Mouse (Mus musculus) intestine, embryonic 14.5 days (tissue): ENCODE measurements around the gene Ccsap. TPM values are rescaled to one million over a fixed set of nuclear protein-coding genes. Genes with fewer than 3 reads are reported as not detected.
"Not testable (repeated sequence)": the region's sequence is repeated elsewhere in the genome, so short reads cannot be mapped to it uniquely, and the experiment has no call there.

ENCODE experiments used
- ATAC-seq: fragments of 200-750 bp; cut with Nextera tagmentation; replicated peaks from 2 replicates; pipeline ENCODE4 v1.8.0; 2017; ENCODE audit warnings: low read depth, moderate number of reproducible peaks, moderate TSS enrichment, moderate library complexity; ENCODE audit not compliant: low FRiP score, low TSS enrichment
- DNase-seq: peaks from one replicate; pipeline ENCODE4 v3.0.0-alpha.2; 2018; ENCODE audit warnings: low spot score
- H3K27ac ChIP-seq: fragments of 300-500 bp; sonication (generic); 2 replicates; pipeline ENCODE4 v1.5.1; 2014; ENCODE audit warnings: low read depth, mild to moderate bottlenecking, control low read depth
- H3K27me3 ChIP-seq: fragments of 300-500 bp; sonication (generic); replicated peaks from 2 replicates; pipeline ENCODE4 v1.6.1; 2014; ENCODE audit warnings: low read length, control low read depth; ENCODE audit not compliant: control insufficient read depth, insufficient read depth
- H3K36me3 ChIP-seq: fragments of 300-500 bp; sonication (generic); 2 replicates; pipeline ENCODE4 v1.6.1; 2014; ENCODE audit warnings: low read length, control low read depth; ENCODE audit not compliant: control insufficient read depth, insufficient read depth
- H3K4me1 ChIP-seq: fragments of 300-500 bp; sonication (generic); replicated peaks from 2 replicates; pipeline ENCODE4 v1.6.1; 2014; ENCODE audit warnings: low read length, control low read depth, mixed read lengths; ENCODE audit not compliant: control insufficient read depth, insufficient read depth
- H3K4me2 ChIP-seq: fragments of 300-500 bp; sonication (generic); 2 replicates; pipeline ENCODE4 v1.6.1; 2014; ENCODE audit warnings: low read length
- H3K4me3 ChIP-seq: fragments of 300-500 bp; sonication (generic); 2 replicates; pipeline ENCODE4 v1.5.1; 2014; ENCODE audit warnings: low read depth, low read length, control low read depth, mixed read lengths
- H3K9ac ChIP-seq: fragments of 300-500 bp; sonication (generic); 2 replicates; pipeline ENCODE4 v1.6.1; 2014; ENCODE audit warnings: mild to moderate bottlenecking, low read length
- H3K9me3 ChIP-seq: fragments of 300-500 bp; sonication (generic); 2 replicates; pipeline ENCODE4 v1.6.1; 2016; ENCODE audit warnings: low read length, control low read depth; ENCODE audit not compliant: control insufficient read depth
- WGBS: fragments of 180-500 bp; shearing (Covaris S2); extraction: QIAGEN DNeasy Blood & Tissue Kit; methylation state at CpG from one replicate; pipeline ENCODE4 v1.1.7; 2014; 5-methylcytosine and 5-hydroxymethylcytosine counted together
- polyA plus RNA-seq: library from polyadenylated mRNA; unstranded; fragments of >200 nt; fragmentation: Nextera tagmentation; extraction: Ambion mirVana; gene quantifications from 2 replicates; pipeline ENCODE4 v1.2.1, GENCODE M21; 2014

Ccsap gene
- polyA plus RNA-seq, 1 experiment from 2014 or later: 3.2 TPM

DNA sequence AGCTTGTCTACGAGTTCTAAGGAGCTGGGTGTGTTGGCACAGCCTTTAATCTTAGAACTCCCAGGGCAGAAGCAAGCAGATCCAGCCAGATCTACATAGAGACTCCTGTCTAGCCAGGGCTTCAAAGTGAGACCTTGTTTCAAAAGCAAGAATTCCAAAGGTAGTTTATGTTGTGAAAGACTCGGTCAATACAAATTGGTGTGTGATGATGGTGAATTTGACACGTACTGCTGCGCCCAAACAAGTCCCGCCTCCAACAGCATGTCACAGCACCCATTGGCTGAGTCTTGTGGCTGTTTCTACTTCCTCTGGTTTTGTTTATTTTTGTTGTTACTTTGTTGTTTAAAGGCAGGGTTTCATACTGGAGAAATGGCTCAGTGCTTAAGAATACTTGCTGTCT, 47.8 kb downstream of the Ccsap start:
- WGBS: 86% methylated on average over 5 of the region's 5 CpGs
- Histone ChIP-seq H3K36me3 (no peaks in the 10 kb centered on the region), H3K27ac (no peak overlapping the region), H3K9ac (no peak overlapping the region), H3K9me3 (no peaks in the 10 kb centered on the region), H3K4me1 (peaks cover 9% of the 10 kb centered on the region), H3K27me3 (no peaks in the 10 kb centered on the region), H3K4me3 (no peak overlapping the region), H3K4me2 (no peak overlapping the region)
- no peak for DNase-seq
- no peak for ATAC-seq

DNA sequence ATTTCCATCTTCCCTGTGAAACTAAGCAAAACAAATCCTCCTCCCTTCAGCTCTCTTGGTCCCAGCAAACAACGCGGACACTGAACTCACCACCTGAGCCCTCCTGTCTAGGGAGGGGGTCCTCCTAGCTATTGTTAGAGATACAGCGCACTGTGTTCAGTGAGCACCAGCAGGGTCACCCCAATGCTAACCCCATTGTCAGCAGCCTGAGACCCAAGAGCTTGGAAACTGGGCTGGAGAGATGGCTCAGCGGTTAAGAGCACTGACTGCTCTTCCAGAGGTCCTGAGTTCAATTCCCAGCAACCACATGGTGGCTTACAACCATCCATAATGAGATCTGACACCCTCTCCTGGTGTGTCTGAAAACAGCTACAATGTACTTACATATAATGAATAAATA, 50.7 kb downstream of the Ccsap start:
- H3K36me3 ChIP-seq, ATAC-seq, H3K27ac ChIP-seq, H3K4me3 ChIP-seq, H3K27me3 ChIP-seq, H3K9ac ChIP-seq, DNase-seq, H3K4me2 ChIP-seq, H3K9me3 ChIP-seq: not testable (repeated sequence)
- 83% methylated on average over 4 of the region's 4 CpGs for WGBS
- peaks cover 23% of the 10 kb centered on the region for H3K4me1 ChIP-seq

DNA sequence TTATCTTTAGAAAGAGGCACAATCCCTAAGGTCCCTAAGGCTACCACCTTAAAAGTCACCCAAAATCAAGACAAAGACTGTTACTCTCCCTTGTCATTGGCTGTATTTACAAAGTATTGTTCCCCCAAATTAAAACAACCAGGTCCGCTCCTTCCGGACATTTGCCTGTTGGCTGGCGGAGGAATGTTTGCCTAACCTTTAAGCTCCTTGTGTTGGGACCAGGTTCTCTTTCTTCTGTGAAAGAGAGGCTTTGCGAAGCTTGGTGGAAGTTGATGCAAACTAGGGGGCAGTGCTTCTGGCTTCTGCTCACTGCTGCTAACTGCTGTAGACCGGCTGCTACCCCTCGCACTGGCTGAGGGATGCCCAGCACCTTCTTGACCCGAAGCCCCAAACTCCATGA, 51.3 kb downstream of the Ccsap start:
- no peak for DNase-seq
- no peak for ATAC-seq
- Histone ChIP-seq H3K9ac (no peak overlapping the region), H3K4me3 (no peak overlapping the region), H3K4me1 (peaks cover 23% of the 10 kb centered on the region), H3K27ac (no peak overlapping the region), H3K27me3 (no peaks in the 10 kb centered on the region), H3K9me3 (no peaks in the 10 kb centered on the region), H3K36me3 (no peaks in the 10 kb centered on the region), H3K4me2 (no peak overlapping the region)
- WGBS: 68% methylated on average over 7 of the region's 7 CpGs

DNA sequence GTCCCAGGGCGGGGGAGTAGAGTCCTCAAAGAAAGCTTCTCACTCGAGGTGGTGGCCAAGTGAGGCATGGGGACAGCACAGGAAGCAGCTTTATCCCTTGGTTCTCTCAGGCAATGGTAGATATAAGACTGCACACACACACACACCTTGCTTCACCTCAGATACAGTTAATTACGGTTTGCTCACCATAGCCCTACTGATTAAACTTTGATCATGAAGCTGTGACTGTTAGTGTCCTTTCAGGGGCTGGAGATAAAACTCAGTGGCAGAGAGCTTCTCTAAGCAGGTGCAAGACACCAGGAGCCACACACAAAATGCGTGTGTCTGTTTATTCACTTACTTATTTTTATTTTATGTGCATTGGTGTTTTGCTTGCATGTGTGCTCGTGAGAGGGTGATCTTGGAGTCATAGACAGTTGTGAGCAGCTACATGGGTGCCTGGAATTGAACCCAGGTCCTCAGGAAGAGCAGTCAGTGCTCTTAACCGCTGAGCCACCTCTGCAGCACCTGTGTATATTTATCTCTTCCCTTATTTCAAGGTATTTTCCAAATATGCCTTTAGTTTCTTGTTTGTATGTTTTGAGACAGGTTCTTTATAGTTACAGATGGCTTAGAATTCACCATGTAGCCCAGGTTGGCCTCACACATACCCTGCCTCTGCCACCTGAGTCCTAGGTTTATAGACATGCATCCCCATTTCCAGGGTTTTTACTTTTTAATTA, 52.0 kb downstream of the Ccsap start:
- H3K36me3 ChIP-seq: no peaks in the 10 kb centered on the region
- peaks cover 19% of the 10 kb centered on the region for H3K4me1 ChIP-seq
- H3K27me3 ChIP-seq: no peaks in the 10 kb centered on the region
- WGBS: 78% methylated on average over 6 of the region's 6 CpGs
- H3K4me3 ChIP-seq: no peak overlapping the region
- no peak overlapping the region for H3K4me2 ChIP-seq
- H3K9me3 ChIP-seq: no peaks in the 10 kb centered on the region
- no peak overlapping the region for H3K27ac ChIP-seq
- DNase-seq (no peak), ATAC-seq (no peak)
- no peak overlapping the region for H3K9ac ChIP-seq

DNA sequence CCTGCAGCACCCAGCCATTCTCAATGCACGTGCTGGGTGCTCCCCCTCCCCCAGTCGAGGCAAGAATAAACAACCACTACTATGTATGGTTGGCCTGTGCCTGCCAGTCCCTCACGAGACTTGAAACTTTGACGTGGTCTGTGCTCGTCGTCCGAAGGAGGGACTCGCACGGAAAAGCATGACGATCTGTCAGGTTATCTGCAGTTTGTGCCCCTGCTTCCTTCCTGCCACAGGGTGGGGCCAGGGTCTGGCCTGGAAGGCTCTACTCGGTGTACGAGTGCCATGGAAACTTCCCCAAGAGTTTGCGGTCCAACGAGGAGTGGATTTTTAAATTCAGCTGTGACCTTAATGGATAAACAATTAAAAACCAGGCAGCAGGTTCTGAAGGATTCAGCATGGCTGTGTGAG, 53.0 kb downstream of the Ccsap start:
- DNase-seq (no peak), ATAC-seq (peak; percentile 43; the same call in 1 of the 2 replicates)
- no peaks in the 10 kb centered on the region for H3K9me3 ChIP-seq
- no peaks in the 10 kb centered on the region for H3K27me3 ChIP-seq
- no peaks in the 10 kb centered on the region for H3K36me3 ChIP-seq
- peaks cover 19% of the 10 kb centered on the region for H3K4me1 ChIP-seq
- H3K4me2 ChIP-seq: peak overlapping the region; percentile 86
- WGBS: 5% methylated on average over 14 of the region's 14 CpGs
- 0 out of 2 replicates have a peak overlapping the region, but pooled peaks have one; percentile 17 for H3K9ac ChIP-seq
- H3K4me3 ChIP-seq: peak overlapping the region; percentile 71
- no peak overlapping the region for H3K27ac ChIP-seq

DNA sequence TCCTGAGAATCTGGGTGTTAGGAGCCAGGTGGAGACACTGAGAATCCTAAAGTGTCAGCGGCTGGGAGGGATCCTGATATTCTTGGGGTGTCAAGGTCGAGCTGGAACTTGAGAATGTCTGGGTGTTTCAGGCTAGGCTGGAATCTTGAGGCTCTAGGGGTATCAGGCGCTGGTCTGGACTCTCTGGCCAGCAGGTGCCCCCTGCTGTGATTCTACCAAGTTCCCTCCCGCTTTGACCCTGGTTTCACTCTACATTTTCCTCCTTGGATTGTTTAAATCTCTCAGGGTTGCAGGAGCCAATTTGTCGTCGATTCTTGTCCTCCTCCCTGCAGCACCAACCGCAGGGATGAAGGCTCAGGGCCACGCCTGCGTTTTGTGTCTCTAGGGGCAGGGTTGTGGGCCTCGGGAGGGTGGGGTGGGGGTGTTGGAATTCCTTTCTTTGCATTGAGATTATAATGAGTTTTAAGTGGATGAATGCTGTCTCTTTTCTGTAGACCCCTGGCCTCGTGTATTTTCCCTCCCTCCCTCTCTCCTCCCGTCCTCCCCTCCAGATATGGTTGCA, 53.6 kb downstream of the Ccsap start:
- H3K27ac ChIP-seq: peak overlapping the region; percentile 73
- H3K27me3 ChIP-seq: no peaks in the 10 kb centered on the region
- peak overlapping the region; percentile 86 for H3K4me2 ChIP-seq
- peak overlapping the region; percentile 84 for H3K9ac ChIP-seq
- H3K4me1 ChIP-seq: peaks cover 19% of the 10 kb centered on the region
- no peaks in the 10 kb centered on the region for H3K36me3 ChIP-seq
- 3% methylated on average over 12 of the region's 12 CpGs for WGBS
- no peaks in the 10 kb centered on the region for H3K9me3 ChIP-seq
- no peak; the same call in 1 of the 2 replicates for ATAC-seq
- DNase-seq: no peak
- H3K4me3 ChIP-seq: peak overlapping the region; percentile 71

DNA sequence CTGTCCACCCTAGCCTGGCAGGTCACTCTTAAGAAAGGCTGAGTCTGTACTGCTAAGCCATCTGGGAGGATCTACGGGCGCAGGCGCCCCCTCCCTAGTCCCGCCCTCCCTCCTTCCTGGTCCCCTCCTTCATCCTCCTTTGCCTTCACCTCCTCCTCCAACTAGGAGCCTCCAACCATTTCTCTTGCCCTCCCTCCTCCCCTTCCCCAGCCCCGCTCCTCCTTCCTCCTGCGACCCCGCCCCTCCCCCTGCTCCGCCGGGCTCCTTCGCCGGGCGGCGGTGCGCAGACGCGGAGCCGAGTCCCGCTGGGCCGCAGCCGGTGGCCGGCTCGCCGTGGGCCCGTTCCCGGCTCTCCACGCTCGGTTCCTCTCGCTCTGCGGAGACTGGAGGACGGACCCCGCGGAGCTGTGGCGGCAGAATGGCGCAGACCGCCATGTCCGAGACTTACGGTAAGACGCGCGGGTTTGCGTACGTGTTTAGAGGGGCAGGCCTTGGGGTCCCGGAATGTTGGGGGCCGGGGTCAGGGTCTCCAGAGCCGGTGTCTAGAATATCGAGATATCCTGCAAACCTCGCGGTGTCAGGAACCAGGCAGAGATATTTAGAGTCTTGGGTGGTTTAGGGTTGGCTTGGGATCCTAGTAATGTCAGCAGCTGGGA, 54.2 kb downstream of the Ccsap start, which contains the start of gene Rab4a:
Gene Rab4a (plus strand): TSS at position 268 of the 656 bp plus-strand sequence.
- no peaks in the 10 kb centered on the region for H3K36me3 ChIP-seq
- DNase-seq: peak; percentile 94
- H3K9ac ChIP-seq: peak within 1 kb of the TSS; percentile 84
- under 1% methylated on average over 47 of the region's 48 CpGs for WGBS
- no peaks in the 10 kb centered on the region for H3K27me3 ChIP-seq
- peak within 1 kb of the TSS; percentile 71 for H3K4me3 ChIP-seq
- ATAC-seq: peak; percentile 92
- H3K27ac ChIP-seq: peak within 1 kb of the TSS; percentile 73
- H3K4me2 ChIP-seq: peak within 1 kb of the TSS; percentile 86
- H3K4me1 ChIP-seq: peaks cover 19% of the 10 kb centered on the region
- no peaks in the 10 kb centered on the region for H3K9me3 ChIP-seq

DNA sequence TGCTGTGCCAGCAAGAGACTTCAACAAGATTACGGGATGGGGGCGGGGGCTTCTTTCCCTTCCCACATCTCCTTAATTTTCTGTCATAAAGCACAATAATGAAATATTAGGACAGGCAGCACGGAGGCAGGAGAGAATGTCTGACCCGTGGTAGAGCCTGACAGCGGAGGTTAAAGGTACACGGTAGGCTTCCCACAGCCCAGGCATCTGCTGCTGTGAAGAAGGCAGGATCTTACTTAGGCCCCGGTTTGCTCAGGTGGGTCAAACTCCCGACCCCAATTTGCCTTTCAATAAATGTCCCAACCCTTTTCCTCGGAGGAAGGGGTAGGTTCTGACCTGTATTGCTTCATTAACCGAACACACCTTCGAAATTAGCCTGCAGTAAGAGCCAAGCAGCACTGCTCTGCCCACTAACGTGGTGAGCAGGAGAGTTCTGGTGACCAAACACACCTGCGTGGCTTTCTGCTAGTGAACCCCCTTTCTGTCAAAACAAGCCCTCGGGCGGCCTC, 54.7 kb downstream of the Ccsap start:
- no peak for ATAC-seq

More for the DNA sequence above, 54.7 kb downstream of the Ccsap start:
- no peak for DNase-seq
- H3K36me3 ChIP-seq: no peaks in the 10 kb centered on the region
- peak overlapping the region; percentile 71 for H3K4me3 ChIP-seq
- H3K9ac ChIP-seq: peak overlapping the region; percentile 84
- peak overlapping the region; percentile 86 for H3K4me2 ChIP-seq
- H3K4me1 ChIP-seq: peaks cover 19% of the 10 kb centered on the region
- 15% methylated on average over 15 of the region's 15 CpGs for WGBS
- H3K27me3 ChIP-seq: no peaks in the 10 kb centered on the region
- H3K27ac ChIP-seq: peak overlapping the region; percentile 43; the same call in 1 of the 2 replicates
- H3K9me3 ChIP-seq: no peaks in the 10 kb centered on the region
